Mouse (Mus musculus) A20 (cell line): Measurements from ENCODE around the gene Comt.

ENCODE experiments used
- DNase-seq: peaks from one replicate; pipeline ENCODE4 v3.0.0-alpha.2; 2011; ENCODE audit warnings: low read depth, low spot score

Gene Comt

DNA sequence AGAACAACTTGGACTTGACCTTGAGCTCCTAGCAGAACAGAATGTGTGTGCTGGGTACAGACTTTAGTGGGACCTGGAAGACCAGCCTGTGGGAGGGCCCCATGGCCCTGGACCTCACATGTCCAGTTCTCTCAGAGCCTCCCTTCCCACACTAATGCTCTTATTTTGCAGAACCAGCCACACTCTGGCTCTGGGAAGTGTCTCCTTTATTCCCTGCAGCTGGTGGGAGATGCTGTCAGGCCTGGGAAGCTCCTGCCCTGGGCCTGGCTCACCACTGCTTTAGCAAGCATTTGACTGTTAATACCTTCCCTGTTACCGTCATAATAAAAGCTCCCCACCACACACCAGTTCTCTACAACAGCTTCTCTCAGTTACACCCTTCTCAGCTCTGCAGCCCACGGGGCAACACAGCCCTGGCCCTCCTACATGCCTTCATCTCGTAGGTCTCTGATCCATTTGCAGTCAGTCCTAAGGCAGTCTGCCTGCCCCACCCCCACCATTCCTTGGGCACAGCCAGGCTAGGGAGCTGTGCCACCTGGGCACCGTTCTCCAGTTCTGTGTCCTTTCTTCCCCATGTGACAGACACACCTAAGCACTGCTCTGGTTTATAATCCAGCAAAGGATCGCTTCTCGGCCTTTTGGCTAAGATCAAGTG lies 66.4 kb downstream of the Comt start:
- no peak for DNase-seq

- no peak for DNase-seq
Observed at GRCm38 (mm10) chr16:18357977-18358376, 68.7 kb downstream of the Comt start.

- no peak for DNase-seq
Observed at GRCm38 (mm10) chr16:18356961-18357360, 69.7 kb downstream of the Comt start.
